In the genomic region with DNA sequence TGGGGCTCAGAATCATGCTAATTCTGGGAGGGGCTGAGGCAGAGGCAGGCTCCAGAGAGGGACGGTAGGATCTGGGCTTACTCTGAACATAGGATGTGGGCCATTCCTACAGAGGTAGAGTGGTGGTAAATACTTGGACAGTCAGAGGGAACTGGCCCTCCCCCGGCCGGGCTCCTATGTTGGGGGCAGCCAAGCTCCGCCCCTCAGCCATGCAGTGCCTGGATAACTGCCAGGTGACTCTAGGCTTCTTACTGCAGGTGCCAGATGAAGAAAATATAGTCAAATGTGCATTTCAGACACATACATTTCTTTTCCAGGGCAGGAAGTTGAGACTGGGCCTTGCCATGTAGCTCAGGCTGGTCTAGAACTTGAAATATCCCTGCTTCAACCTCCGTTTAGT, we compare ENCODE assay signal across 20 mouse cellular contexts. TPM values are rescaled to one million over a fixed set of nuclear protein-coding genes. Genes with fewer than 3 reads are reported as not detected.
DNase-seq lines count a peak whose midpoint lies in the region; ATAC-seq and TF ChIP-seq lines count a peak whose summit lies in the region.
"Had no signal": no experiment of that assay in that cellular context is flagged by ENCODE, and none has a peak within 500 bp of the region (broad histone marks: within the 10 kb centered on the region; RNA-seq: fewer than 3 reads in every experiment).

No protein-coding gene starts in this region.

- peak; percentile 47 for DNase-seq in cerebellum, adult 9-10 months
- DNase-seq in cerebellum, postnatal 14 days, result no peak
- peak; percentile 12 for DNase-seq in limb, embryonic 14.5 days (ENCODE audit: low spot score)
- no peak for DNase-seq in limb, embryonic 10.5 days (ENCODE audit: low spot score)
- peak; percentile 76 for DNase-seq in NIH3T3 (ENCODE audit: low read depth)
- no peak for DNase-seq in embryo, embryonic 10.5 days (ENCODE audit: low spot score)
- DNase-seq: B cell, adult 2 months; embryo, embryonic 11 days; gastrocnemius, postnatal 10 days; kidney, adult 18-20 months; left cerebral cortex, postnatal 4 days; midbrain, embryonic 14.5 days; right cerebral cortex, postnatal 14 days; thymus, postnatal 25 days had no signal

- H3K27me3 ChIP-seq in limb, embryonic 14.5 days (ENCODE audit: control insufficient read depth, insufficient read depth, low read length), result peaks cover 33% of the 10 kb centered on the region
- peaks cover 61% of the 10 kb centered on the region for H3K27me3 ChIP-seq in limb, embryonic 10.5 days (ENCODE audit: low read depth, poor library complexity, severe bottlenecking)
- H3K27me3 ChIP-seq in E14TG2a.4 (ENCODE audit: insufficient read depth, low read length), result peaks cover 70% of the 10 kb centered on the region

- H3K36me3 ChIP-seq in limb, embryonic 14.5 days (ENCODE audit: control insufficient read depth, insufficient read depth, low read length), result no peaks in the 10 kb centered on the region
- peaks cover 3% of the 10 kb centered on the region; the same call in 1 of the 2 replicates for H3K36me3 ChIP-seq in limb, embryonic 10.5 days
- H3K36me3 ChIP-seq in E14TG2a.4 (ENCODE audit: insufficient read depth, low read length), result no peaks in the 10 kb centered on the region
- H3K36me3 ChIP-seq: embryonic facial prominence, embryonic 13.5 days had no signal

- peaks cover 20% of the 10 kb centered on the region for H3K4me1 ChIP-seq in limb, embryonic 14.5 days (ENCODE audit: control insufficient read depth, insufficient read depth, low read length)
- H3K4me1 ChIP-seq in limb, embryonic 10.5 days, result peaks cover 53% of the 10 kb centered on the region
- peaks cover 61% of the 10 kb centered on the region for H3K4me1 ChIP-seq in E14TG2a.4 (replicated peaks; ENCODE audit: low read depth, low read length)

- no peaks in the 10 kb centered on the region for H3K9me3 ChIP-seq in limb, embryonic 14.5 days (ENCODE audit: control insufficient read depth, low read length)
- no peaks in the 10 kb centered on the region for H3K9me3 ChIP-seq in limb, embryonic 10.5 days (replicated peaks)
- H3K9me3 ChIP-seq in E14TG2a.4 (ENCODE audit: low read length), result no peaks in the 10 kb centered on the region
- H3K9me3 ChIP-seq: embryonic facial prominence, embryonic 13.5 days; forebrain, embryonic 13.5 days; heart, embryonic 10.5 days had no signal

- TF ChIP-seq POLR2A in limb, embryonic 14.5 days (IDR thresholded peaks at IDR 0.05; ENCODE audit: borderline replicate concordance, extremely low read depth, insufficient read depth, insufficient read length), result no peak

- ATAC-seq in limb, embryonic 14.5 days (ENCODE audit: low FRiP score, low read depth), result no peak
- ATAC-seq: forebrain, embryonic 13.5 days had no signal

- 45% methylated on average over 5 of the region's 5 CpGs for WGBS in limb, embryonic 14.5 days
- WGBS in limb, embryonic 10.5 days, result 60% methylated on average over 5 of the region's 5 CpGs

- H3K4me3 ChIP-seq in limb, embryonic 14.5 days (replicated peaks; ENCODE audit: low read length), result no peak overlapping the region
- no peak overlapping the region for H3K4me3 ChIP-seq in limb, embryonic 10.5 days
- H3K4me3 ChIP-seq in E14TG2a.4 (replicated peaks; ENCODE audit: low read length), result 0 out of 2 replicates have a peak overlapping the region, but pooled peaks have one; percentile 4
- H3K4me3 ChIP-seq: embryonic facial prominence, embryonic 13.5 days; erythroblast, embryonic 14.5 days; forebrain, embryonic 13.5 days had no signal

- no peak overlapping the region for H3K4me2 ChIP-seq in limb, embryonic 14.5 days (replicated peaks; ENCODE audit: low read depth, low read length, severe bottlenecking)
- H3K4me2 ChIP-seq: embryonic facial prominence, embryonic 13.5 days had no signal

- TF ChIP-seq CTCF in E14TG2a.4 (conservative IDR thresholded peaks at IDR 0.05; ENCODE audit: low read length), result no peak

- H3K27ac ChIP-seq in limb, embryonic 14.5 days (replicated peaks; ENCODE audit: low read depth, low read length), result no peak overlapping the region
- H3K27ac ChIP-seq in limb, embryonic 10.5 days, result no peak overlapping the region
- H3K27ac ChIP-seq: embryonic facial prominence, embryonic 13.5 days; forebrain, embryonic 13.5 days; kidney, postnatal 0 days had no signal

- H3K9ac ChIP-seq in limb, embryonic 14.5 days (ENCODE audit: low read depth, low read length, severe bottlenecking), result no peak overlapping the region
- H3K9ac ChIP-seq: embryonic facial prominence, embryonic 13.5 days; forebrain, embryonic 13.5 days had no signal

RNA-seq across cellular contexts. Expression of gene Zbtb42, which starts 1.6 kb away (rescaled TPM):
- 2.5 and 3.3 TPM in 2 replicates for polyA plus RNA-seq in limb, embryonic 14.5 days (2012; rRNA removed)
- 1.9 and 2.5 TPM in 2 replicates for polyA plus RNA-seq in limb, embryonic 14.5 days (2014; fragmentation: Nextera tagmentation; extraction: Ambion mirVana)
- polyA plus RNA-seq in limb, embryonic 10.5 days (2016; fragmentation: Nextera tagmentation; extraction: Ambion mirVana), result 1.4 and 2.7 TPM in 2 replicates

RNA-seq across cellular contexts. Expression of gene Akt1, which starts 2.4 kb away (rescaled TPM):
- 305 and 332 TPM in 2 replicates for polyA plus RNA-seq in limb, embryonic 14.5 days (2012; rRNA removed)
- 148 and 181 TPM in 2 replicates for polyA plus RNA-seq in limb, embryonic 14.5 days (2014; fragmentation: Nextera tagmentation; extraction: Ambion mirVana)
- 59.3 and 82.8 TPM in 2 replicates for polyA plus RNA-seq in limb, embryonic 10.5 days (2016; fragmentation: Nextera tagmentation; extraction: Ambion mirVana)

RNA-seq across cellular contexts. Expression of gene Siva1, which starts 32.6 kb away (rescaled TPM):
- polyA plus RNA-seq in limb, embryonic 14.5 days (2012; rRNA removed), result 179 and 184 TPM in 2 replicates
- 282 and 284 TPM in 2 replicates for polyA plus RNA-seq in limb, embryonic 14.5 days (2014; fragmentation: Nextera tagmentation; extraction: Ambion mirVana)
- 359 and 361 TPM in 2 replicates for polyA plus RNA-seq in limb, embryonic 10.5 days (2016; fragmentation: Nextera tagmentation; extraction: Ambion mirVana)

RNA-seq across cellular contexts. Expression of gene Cep170b, which starts 43.2 kb away (rescaled TPM):
- polyA plus RNA-seq in limb, embryonic 14.5 days (2012; rRNA removed), result 30.1 and 36.9 TPM in 2 replicates
- 21.3 and 23.6 TPM in 2 replicates for polyA plus RNA-seq in limb, embryonic 14.5 days (2014; fragmentation: Nextera tagmentation; extraction: Ambion mirVana)
- polyA plus RNA-seq in limb, embryonic 10.5 days (2016; fragmentation: Nextera tagmentation; extraction: Ambion mirVana), result 6.7 and 12.3 TPM in 2 replicates

RNA-seq across cellular contexts. Expression of gene Adssl1, which starts 57.2 kb away (rescaled TPM):
- 11.8 and 18.9 TPM in 2 replicates for polyA plus RNA-seq in limb, embryonic 14.5 days (2012; rRNA removed)
- polyA plus RNA-seq in limb, embryonic 14.5 days (2014; fragmentation: Nextera tagmentation; extraction: Ambion mirVana), result 13.3 and 15.0 TPM in 2 replicates
- polyA plus RNA-seq in limb, embryonic 10.5 days (2016; fragmentation: Nextera tagmentation; extraction: Ambion mirVana), result 1.9 and 3.0 TPM in 2 replicates

Comparison
In these comparisons a context has a peak if more than half of its experiments do, and no peak if none do; other contexts are left out.
1. DNase-seq: peak in cerebellum, adult 9-10 months (single experiment), limb, embryonic 14.5 days (single experiment) and NIH3T3 (single experiment); none in cerebellum, postnatal 14 days (0 of 2), limb, embryonic 10.5 days (single experiment) and embryo, embryonic 10.5 days (single experiment).